Mouse (Mus musculus) bone marrow macrophage, adult 2 months (primary cell): ENCODE results near the gene Vmn1r88.

ENCODE experiments used
- CTCF ChIP-seq: IDR thresholded peaks from 2 replicates; pipeline ENCODE4 v1.5.1; 2012; ENCODE audit warnings: low read depth, mild to moderate bottlenecking, low read length, moderate library complexity
- POLR2A ChIP-seq: IDR thresholded peaks from 2 replicates; pipeline ENCODE4 v1.6.1; 2012; ENCODE audit warnings: mild to moderate bottlenecking, low read depth, low read length, borderline replicate concordance

DNA sequence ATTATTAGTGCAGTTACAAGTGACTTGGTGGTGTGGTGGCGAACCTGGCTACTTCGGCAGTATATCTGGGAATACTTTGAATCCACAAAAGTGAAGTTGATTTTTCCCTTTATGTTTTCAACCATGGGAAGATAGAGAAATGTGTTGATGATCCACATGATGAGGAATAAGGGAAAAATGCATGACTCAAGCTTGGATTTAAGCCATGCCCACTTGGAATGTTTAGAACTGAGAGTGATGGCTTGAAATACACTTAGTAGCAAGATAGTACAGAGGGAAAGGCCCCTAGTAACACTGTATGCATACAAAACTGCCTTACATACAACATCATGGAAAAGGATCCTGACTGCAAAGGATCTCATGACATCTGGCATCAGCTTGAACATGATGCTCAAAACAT, 27.5 kb upstream of the Vmn1r88 start:
- TF ChIP-seq CTCF (no peak), POLR2A (no peak)
